Mouse (Mus musculus) erythroid progenitor cell, adult 5-6 weeks (primary cell): ENCODE data around the gene Ubap2l. TPM values are rescaled to one million over a fixed set of nuclear protein-coding genes. Genes with fewer than 3 reads are reported as not detected.

Experiments used
- ATAC-seq: replicated peaks from 2 replicates; pipeline ENCODE4 v1.8.0; 2016; ENCODE audit warnings: moderate number of reproducible peaks, mild to moderate bottlenecking, moderate TSS enrichment, inconsistent platforms; ENCODE audit not compliant: poor library complexity, low FRiP score, severe bottlenecking
- total RNA-seq, 2 experiments: library from RNA; stranded (forward) in 1 of 2; stranded (reverse) in 1 of 2; fragments of 150-400 nt in 1 of 2; fragments of 186-747, 209-891 nt in 1 of 2; gene quantifications; 2 replicates each; pipeline versions ENCODE4 v1.2.3 to v1.2.4; 2015 to 2017; ENCODE audit warnings: low replicate concordance in 2 of 2

Gene Ubap2l
- total RNA-seq, 2 experiments from 2014 or later = 126 to 157 TPM

- ATAC-seq = no peak
Measured at GRCm38 (mm10) chr3:90072294-90072693, 19.9 kb upstream of the Ubap2l start, which contains the start of gene Tpm3. TSS of gene Tpm3 (plus strand) at chr3:90072649.

GRCm38 (mm10) chr3:90069688-90070087 lies 17.3 kb upstream of the Ubap2l start:
- ATAC-seq = no peak

- no peak for ATAC-seq
Measured at GRCm38 (mm10) chr3:90067851-90068250, 15.4 kb upstream of the Ubap2l start.

DNA sequence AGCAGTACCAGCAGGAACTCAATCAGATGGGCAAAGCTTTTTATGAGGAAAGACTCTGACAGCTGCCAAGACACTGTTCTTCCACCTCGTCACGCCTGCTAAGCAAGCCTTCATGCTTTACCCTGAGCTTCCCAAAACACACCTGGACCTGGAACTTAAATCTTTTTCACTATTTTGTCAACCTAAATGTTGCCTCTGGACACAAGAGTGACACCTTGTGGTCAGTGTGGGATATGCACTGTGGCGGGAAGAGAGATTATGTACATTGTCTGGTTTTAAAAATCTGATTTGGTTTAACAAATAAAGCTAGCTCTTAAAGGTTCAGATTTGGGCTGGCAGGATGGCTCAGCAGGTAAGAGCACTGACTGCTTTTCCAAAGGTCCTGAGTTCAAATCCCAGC lies 13.1 kb upstream of the Ubap2l start:
- peak; percentile 75 for ATAC-seq

GRCm38 (mm10) chr3:90064383-90064782 lies 12.0 kb upstream of the Ubap2l start:
- no peak for ATAC-seq

DNA sequence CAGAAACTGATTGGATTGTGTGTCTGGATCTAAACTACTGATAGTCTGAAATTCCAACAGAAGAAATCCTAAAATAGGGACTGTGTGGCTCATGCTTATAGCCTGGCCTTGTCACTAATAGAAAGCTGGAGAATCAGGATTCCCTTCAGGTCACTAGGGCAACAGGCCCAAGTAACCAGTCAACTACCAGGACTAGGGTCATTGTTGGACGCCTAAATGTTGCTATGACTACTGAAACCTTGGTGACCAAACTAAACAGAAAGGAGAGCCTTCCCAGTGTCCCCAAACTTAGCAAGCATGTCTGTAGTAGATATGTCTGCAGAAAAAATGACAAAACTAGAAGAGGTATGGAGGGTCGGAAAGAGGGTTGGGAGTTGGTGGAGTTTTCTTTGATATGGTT lies 10.1 kb upstream of the Ubap2l start:
- no peak for ATAC-seq

DNA sequence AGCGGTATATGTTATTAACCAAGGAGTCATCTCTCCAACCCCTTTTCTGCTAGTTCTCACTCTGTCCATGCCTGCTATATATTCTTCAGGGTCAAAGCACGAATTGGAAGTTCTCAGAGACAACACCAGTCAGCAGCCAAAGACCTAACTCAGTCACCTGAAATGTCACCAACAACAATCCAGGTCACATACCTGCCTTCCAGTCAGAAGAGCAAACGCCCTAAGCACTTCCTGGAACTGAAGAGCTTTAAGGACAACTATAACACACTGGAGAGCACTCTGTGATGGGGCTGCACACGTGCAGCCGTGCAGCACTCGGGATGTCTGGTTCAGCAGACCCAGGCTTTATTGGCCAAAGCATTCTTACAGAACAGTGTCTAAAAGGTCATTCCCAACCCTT lies 9.1 kb upstream of the Ubap2l start:
- no peak for ATAC-seq

GRCm38 (mm10) chr3:90051441-90052350 lies 732 bp downstream of the Ubap2l start, which contains the start of gene 4933434E20Rik:
TSS of gene 4933434E20Rik (plus strand) at chr3:90051636.
- peak; percentile 47 for ATAC-seq

DNA sequence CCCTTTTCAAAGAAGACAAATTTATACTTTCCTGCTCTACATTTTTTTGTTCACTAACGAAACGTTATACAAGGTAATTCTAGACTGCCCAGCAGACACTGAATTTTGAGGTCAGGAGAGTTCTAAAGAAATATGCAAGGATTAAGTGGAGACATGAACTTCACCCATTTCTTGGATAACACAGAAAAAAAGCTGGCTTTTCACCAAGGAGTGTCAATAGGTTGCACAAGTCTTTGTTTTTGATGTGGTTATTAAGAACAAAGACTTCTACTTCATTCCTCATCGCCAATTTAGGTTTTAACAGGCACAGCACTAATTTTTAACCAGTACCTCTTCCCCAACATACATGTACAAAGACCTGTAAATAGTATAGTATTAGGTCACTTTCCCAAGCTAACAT lies 2.7 kb downstream of the Ubap2l start:
- ATAC-seq = no peak

DNA sequence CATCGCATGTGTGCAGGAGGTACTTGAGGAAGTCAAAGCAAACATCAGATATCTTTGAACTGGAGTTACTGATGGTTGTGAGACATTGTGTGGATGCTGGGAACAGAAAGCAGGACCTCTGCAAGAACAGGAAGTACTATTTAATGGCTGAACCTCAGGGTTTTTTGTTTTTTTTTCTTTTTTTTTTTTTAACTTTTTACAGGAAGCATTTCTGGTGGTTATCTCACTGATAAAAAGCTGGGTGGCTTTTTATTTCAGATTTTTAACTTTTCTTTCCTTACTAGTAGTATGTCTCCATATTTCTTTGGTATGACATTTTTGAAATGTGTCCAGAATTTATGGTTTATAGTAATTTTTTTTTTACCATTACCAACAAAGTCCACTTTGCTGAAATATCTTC lies 16.2 kb downstream of the Ubap2l start:
- ATAC-seq = no peak

GRCm38 (mm10) chr3:90034653-90035052 lies 17.8 kb downstream of the Ubap2l start:
- ATAC-seq = no peak

GRCm38 (mm10) chr3:90016626-90017025 lies 35.8 kb downstream of the Ubap2l start:
- ATAC-seq = no peak

DNA sequence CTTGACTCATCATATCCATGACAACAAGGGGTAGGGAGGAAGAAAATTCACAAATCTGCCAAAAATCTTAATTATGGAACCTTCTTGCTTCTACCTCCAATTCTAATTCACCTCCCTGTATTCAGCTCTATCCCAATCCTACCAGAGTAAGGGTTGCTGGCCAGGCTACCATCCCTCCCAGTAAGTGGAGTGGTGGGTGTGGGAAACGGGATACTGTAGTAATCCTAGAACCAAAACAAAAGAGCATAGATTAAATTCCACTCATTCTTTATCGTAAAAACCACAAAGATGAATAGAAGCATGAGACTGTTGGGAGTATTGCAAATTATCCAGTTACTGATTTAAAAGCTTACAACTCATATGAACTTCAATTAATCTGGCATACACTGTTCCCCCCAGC lies 42.1 kb downstream of the Ubap2l start:
- ATAC-seq = no peak

DNA sequence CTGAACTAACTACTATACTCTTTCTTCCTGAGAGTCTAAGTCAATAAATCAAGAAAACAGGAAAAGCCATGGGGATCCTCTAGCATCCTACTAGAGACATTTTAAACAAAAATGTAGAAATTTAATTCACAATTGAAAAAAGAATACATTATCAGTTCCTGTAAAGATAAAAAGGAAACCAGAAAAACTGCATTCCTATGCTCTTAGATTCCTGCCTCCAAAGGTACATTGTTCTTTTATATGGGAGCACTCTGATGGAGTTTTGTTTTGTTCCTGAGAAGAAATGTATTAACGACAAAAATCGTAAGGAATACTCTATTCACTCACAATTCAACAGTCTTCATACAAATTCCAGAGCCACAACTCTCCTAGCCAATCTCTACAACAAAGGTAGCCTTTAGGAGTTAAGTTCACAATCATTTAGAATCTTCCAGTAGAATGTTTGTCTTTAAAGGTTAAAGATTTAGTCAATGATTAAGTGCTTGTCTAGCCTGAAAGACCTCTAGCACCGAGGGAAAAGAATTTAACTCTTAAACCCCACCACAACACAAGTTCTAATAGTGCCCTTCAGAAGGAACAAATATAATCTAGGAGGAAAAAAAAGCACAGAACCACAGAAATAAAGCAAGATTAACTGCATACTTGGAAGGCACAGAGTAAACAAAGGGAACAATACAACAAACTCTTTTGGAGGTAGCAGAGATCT lies 48.2 kb downstream of the Ubap2l start:
- no peak for ATAC-seq

DNA sequence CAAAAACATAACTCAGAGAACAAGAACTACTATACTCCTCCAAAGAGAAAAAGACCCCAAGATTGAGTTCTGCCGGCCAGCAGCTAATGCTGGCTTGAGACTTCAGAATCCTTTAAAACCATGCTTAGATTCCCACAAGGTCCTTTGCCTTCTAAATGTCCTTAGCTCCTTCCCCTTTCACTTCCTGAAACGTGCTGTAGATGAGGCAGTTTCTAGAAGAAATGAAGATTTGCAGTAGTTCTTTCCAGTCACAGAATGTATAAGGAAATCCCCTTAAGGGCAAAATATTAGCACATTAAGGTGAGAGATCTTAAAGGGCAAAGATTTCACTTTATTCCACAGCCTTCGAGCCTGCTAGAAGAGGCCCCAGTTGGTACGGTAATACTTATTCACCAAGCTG lies 52.6 kb downstream of the Ubap2l start:
- ATAC-seq = no peak

DNA sequence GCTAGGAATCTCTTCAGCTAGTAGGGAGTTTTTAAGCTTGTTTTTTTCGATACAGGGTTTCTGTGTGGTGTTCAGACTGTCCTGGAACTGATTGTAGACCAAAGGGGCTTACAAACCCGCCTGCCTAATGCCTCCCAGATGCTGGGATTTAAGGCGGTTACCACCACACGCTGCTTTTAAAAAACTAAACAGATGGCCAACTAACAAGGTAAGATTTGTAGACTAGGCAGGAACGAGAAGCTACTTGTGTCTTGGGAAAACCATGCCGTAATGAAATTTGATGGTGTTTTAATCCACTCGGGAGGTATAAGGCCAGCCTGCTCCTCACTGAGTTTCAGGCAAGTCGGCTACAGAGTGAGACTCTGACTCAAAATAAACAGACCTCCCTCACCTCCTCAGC lies 53.3 kb downstream of the Ubap2l start:
- no peak for ATAC-seq

GRCm38 (mm10) chr3:89998612-89999054 lies 53.8 kb downstream of the Ubap2l start, which contains the start of gene Hax1:
TSS of gene Hax1 (minus strand) at chr3:89998780.
- ATAC-seq = peak; percentile 94

DNA sequence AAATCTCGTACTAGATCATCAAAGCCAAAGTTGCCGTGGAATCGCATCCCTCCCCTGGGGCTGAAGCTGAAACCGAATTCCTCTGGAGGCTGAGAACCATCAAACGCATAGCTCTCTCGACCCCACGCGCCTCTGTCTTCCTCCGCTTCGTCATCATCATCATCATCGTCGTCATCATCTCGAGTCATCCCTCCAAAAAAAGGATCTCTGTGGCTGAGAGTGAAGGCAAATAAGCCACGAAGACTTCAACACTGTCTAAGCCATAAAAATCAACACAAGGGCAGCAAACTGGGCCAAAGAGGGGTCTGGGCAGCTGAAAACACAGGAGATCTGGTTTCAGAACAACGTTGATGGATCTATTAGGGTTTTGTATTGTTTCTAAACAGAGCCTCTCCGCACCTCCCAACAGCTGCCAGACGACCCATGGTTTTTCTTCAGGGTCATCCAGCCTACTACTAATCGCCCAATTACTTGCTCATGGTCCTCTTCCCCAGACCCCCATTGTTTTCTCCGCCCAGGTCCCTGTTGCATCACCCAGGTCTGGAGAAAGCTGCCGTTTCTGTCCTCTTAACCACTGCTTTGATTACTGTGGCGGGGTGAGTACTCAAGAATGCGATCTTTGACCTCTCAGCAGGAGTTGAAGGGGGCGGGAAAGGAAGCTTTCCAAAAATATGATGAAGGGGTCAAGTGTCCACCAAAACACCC lies 54.5 kb downstream of the Ubap2l start:
- ATAC-seq = peak; percentile 46

- no peak for ATAC-seq
Measured at GRCm38 (mm10) chr3:89994807-89995515, 57.5 kb downstream of the Ubap2l start.

GRCm38 (mm10) chr3:89987822-89988221 lies 64.6 kb downstream of the Ubap2l start:
- ATAC-seq = no peak
